In genomic region chr13:9882362-9883282, GRCm38 (mm10) we compare ENCODE assay signal across 8 mouse cellular contexts.
A peak's percentile ranks its signal among the peaks of the same experiment; 100 is the strongest.
DNase-seq lines count a peak whose midpoint lies in the region; ATAC-seq and TF ChIP-seq lines count a peak whose summit lies in the region.

No protein-coding gene starts in this region.

- intact Hi-C loops in heart, adult 2 months (cut with DNase I) = loop anchor here (10.0 kb wide), 2 partner anchors 1052 to 1682 kb away; no protein-coding TSS in a partner anchor
- intact Hi-C loops in left cerebral cortex, postnatal 25 days (cut with DNase I) = loop anchor here (2.0 to 10.0 kb wide), 4 partner anchors 182 to 1680 kb away; no protein-coding TSS in a partner anchor

- no peaks in the 10 kb centered on the region for H3K79me2 ChIP-seq in heart, adult 2 months (replicated peaks; ENCODE audit: control insufficient read depth, insufficient read depth, low read length)

- no peaks in the 10 kb centered on the region for H3K9me3 ChIP-seq in embryonic facial prominence, embryonic 12.5 days
- no peaks in the 10 kb centered on the region for H3K9me3 ChIP-seq in midbrain, embryonic 14.5 days (ENCODE audit: control insufficient read depth, low read length)

- no peak for TF ChIP-seq POLR2A in heart, adult 2 months (IDR thresholded peaks at IDR 0.05; ENCODE audit: insufficient read depth, low read depth, low read length)

- ATAC-seq in embryonic facial prominence, embryonic 12.5 days (ENCODE audit: insufficient number of reproducible peaks, insufficient read depth, low FRiP score, low TSS enrichment) = peak; percentile 64; the same call in 1 of the 2 replicates
- peak; percentile 79 for ATAC-seq in midbrain, embryonic 14.5 days (ENCODE audit: low FRiP score, low TSS enrichment)

- H3K4me3 ChIP-seq in embryonic facial prominence, embryonic 12.5 days = no peak overlapping the region
- H3K4me3 ChIP-seq in heart, adult 2 months = no peak overlapping the region
- H3K4me3 ChIP-seq in midbrain, embryonic 14.5 days (replicated peaks; ENCODE audit: low read depth, low read length) = no peak overlapping the region

- no peak overlapping the region for H3K27ac ChIP-seq in embryonic facial prominence, embryonic 12.5 days
- H3K27ac ChIP-seq in heart, adult 2 months = peak overlapping the region; percentile 13; the same call in 1 of the 2 replicates
- H3K27ac ChIP-seq in midbrain, embryonic 14.5 days (replicated peaks; ENCODE audit: low read depth, low read length) = no peak overlapping the region

- 0 out of 2 replicates have a peak, but pooled peaks have one; percentile 50 for TF ChIP-seq EP300 in heart, adult 2 months (IDR thresholded peaks at IDR 0.05; ENCODE audit: insufficient read depth, low read depth, low read length)

- no peaks in the 10 kb centered on the region for H3K36me3 ChIP-seq in embryonic facial prominence, embryonic 12.5 days
- no peaks in the 10 kb centered on the region for H3K36me3 ChIP-seq in heart, adult 2 months (ENCODE audit: control insufficient read depth, insufficient read depth, low read length)
- H3K36me3 ChIP-seq in midbrain, embryonic 14.5 days (ENCODE audit: control insufficient read depth, insufficient read depth, low read length) = no peaks in the 10 kb centered on the region
- H3K36me3 ChIP-seq in splenic B cell, adult 2 months (ENCODE audit: control insufficient read depth, insufficient read depth, low read length, poor library complexity, severe bottlenecking) = no peaks in the 10 kb centered on the region

- DNase-seq in B cell, adult 2 months = peak; percentile 58 to 61
- peak; percentile 79 for DNase-seq in adrenal gland, postnatal 10 days
- DNase-seq in heart, adult 2 months = peak; percentile 47 to 68
- DNase-seq in kidney, adult 11 months = peak; percentile 58
- peak; percentile 83 to 91 for DNase-seq in left cerebral cortex, postnatal 25 days (ENCODE audit: low spot score in 2 of 2)
- peak; percentile 92 for DNase-seq in midbrain, embryonic 14.5 days
- DNase-seq in splenic B cell, adult 2 months (ENCODE audit: low read depth, low spot score) = peak; percentile 73

- H3K4me2 ChIP-seq in embryonic facial prominence, embryonic 12.5 days (replicated peaks) = no peak overlapping the region
- no peak overlapping the region for H3K4me2 ChIP-seq in midbrain, embryonic 14.5 days (ENCODE audit: low read length)

- 47% methylated on average over 15 of the region's 15 CpGs for WGBS in embryonic facial prominence, embryonic 12.5 days
- 35% methylated on average over 15 of the region's 15 CpGs for WGBS in heart, adult 2 months
- 35% methylated on average over 15 of the region's 15 CpGs for WGBS in midbrain, embryonic 14.5 days

- no peaks in the 10 kb centered on the region for H3K4me1 ChIP-seq in embryonic facial prominence, embryonic 12.5 days
- H3K4me1 ChIP-seq in heart, adult 2 months (ENCODE audit: control insufficient read depth, insufficient read depth, low read length) = peaks cover 2% of the 10 kb centered on the region
- no peaks in the 10 kb centered on the region for H3K4me1 ChIP-seq in midbrain, embryonic 14.5 days (ENCODE audit: control insufficient read depth, insufficient read depth, low read length)

- peak; percentile 85 for TF ChIP-seq CTCF in heart, adult 2 months (IDR thresholded peaks at IDR 0.05)

- no peak overlapping the region for H3K9ac ChIP-seq in embryonic facial prominence, embryonic 12.5 days
- no peak overlapping the region for H3K9ac ChIP-seq in heart, adult 2 months (ENCODE audit: low read depth, low read length)
- no peak overlapping the region for H3K9ac ChIP-seq in midbrain, embryonic 14.5 days (replicated peaks; ENCODE audit: low read length)

- H3K27me3 ChIP-seq in embryonic facial prominence, embryonic 12.5 days = no peaks in the 10 kb centered on the region
- H3K27me3 ChIP-seq in heart, adult 2 months (ENCODE audit: control insufficient read depth, insufficient read depth, low read length) = no peaks in the 10 kb centered on the region
- H3K27me3 ChIP-seq in midbrain, embryonic 14.5 days (ENCODE audit: control insufficient read depth, insufficient read depth, low read length) = no peaks in the 10 kb centered on the region
- H3K27me3 ChIP-seq in splenic B cell, adult 2 months (ENCODE audit: control insufficient read depth, insufficient read depth, low read length, poor library complexity, severe bottlenecking) = no peaks in the 10 kb centered on the region; the same call in 1 of the 2 replicates
